Mouse (Mus musculus): ENCODE measurements at regions not wholly inside any gene's neighbourhood (a gene's known extent, or its start where the extent isn't known, plus 50 kb on each side); places are given as distances from the start of the nearest gene placed in this dataset.

- no peak overlapping the region for H3K4me2 ChIP-seq (ENCODE audit: low read depth, low read length)
- H3K9ac ChIP-seq (ENCODE audit: low read length), result no peak overlapping the region
- no peak overlapping the region for H3K27ac ChIP-seq (ENCODE audit: low read length)
- ATAC-seq (ENCODE audit: low read depth), result no peak
- H3K4me3 ChIP-seq (ENCODE audit: low read length), result no peak overlapping the region
- no peaks in the 10 kb centered on the region for H3K36me3 ChIP-seq (ENCODE audit: control insufficient read depth, insufficient read depth, low read length)
- H3K9me3 ChIP-seq (ENCODE audit: control insufficient read depth, low read length), result no peaks in the 10 kb centered on the region
- H3K27me3 ChIP-seq (ENCODE audit: control insufficient read depth, insufficient read depth, low read depth, low read length), result no peaks in the 10 kb centered on the region; the same call in 1 of the 2 replicates
- 90% methylated on average over 4 of the region's 4 CpGs for WGBS
- H3K4me1 ChIP-seq (replicated peaks; ENCODE audit: control insufficient read depth, insufficient read depth, low read length), result no peaks in the 10 kb centered on the region; the same call in 1 of the 2 replicates
Measured at GRCm38 (mm10) chr6:31192197-31192596, 206.3 kb upstream of the Mkln1 start.

DNA sequence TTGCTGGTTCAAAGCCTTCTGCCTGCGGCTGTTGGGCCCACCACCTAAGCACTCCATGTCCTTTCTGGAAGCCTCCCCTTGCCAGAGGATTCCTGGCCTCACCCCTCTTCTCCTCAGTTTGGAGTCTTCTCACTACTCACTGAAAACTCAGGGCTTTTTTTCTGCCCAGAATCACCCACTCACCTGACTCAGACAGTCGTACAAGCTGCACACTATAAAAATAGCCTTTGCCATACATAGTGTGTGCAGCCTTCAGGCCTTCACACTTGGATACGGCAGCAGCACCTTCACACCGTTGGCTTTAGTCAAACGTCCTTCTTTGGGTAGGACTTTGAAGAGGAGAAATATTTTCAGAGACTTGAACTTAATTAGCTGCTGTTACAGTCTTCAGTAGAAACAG is 205.3 kb upstream of the Mkln1 start:
- ATAC-seq (ENCODE audit: low read depth), result no peak
- WGBS, result 70% methylated on average over 5 of the region's 5 CpGs
- Histone ChIP-seq H3K27me3 (ENCODE audit: control insufficient read depth, insufficient read depth, low read depth, low read length) (no peaks in the 10 kb centered on the region; the same call in 1 of the 2 replicates), H3K27ac (ENCODE audit: low read length) (no peak overlapping the region), H3K4me1 (replicated peaks; ENCODE audit: control insufficient read depth, insufficient read depth, low read length) (no peaks in the 10 kb centered on the region; the same call in 1 of the 2 replicates), H3K9ac (ENCODE audit: low read length) (no peak overlapping the region), H3K4me2 (ENCODE audit: low read depth, low read length) (no peak overlapping the region), H3K4me3 (ENCODE audit: low read length) (no peak overlapping the region), H3K9me3 (ENCODE audit: control insufficient read depth, low read length) (no peaks in the 10 kb centered on the region), H3K36me3 (ENCODE audit: control insufficient read depth, insufficient read depth, low read length) (no peaks in the 10 kb centered on the region)

GRCm38 (mm10) chr6:31197631-31198338 is 200.8 kb upstream of the Mkln1 start:
- H3K36me3 ChIP-seq (ENCODE audit: control insufficient read depth, insufficient read depth, low read length), result no peaks in the 10 kb centered on the region
- WGBS, result 37% methylated on average over 4 of the region's 4 CpGs
- H3K4me1 ChIP-seq (replicated peaks; ENCODE audit: control insufficient read depth, insufficient read depth, low read length), result no peaks in the 10 kb centered on the region
- H3K4me2 ChIP-seq (ENCODE audit: low read depth, low read length), result no peak overlapping the region
- no peak overlapping the region for H3K9ac ChIP-seq (ENCODE audit: low read length)
- no peaks in the 10 kb centered on the region for H3K9me3 ChIP-seq (ENCODE audit: control insufficient read depth, low read length)
- H3K4me3 ChIP-seq (ENCODE audit: low read length), result no peak overlapping the region
- H3K27ac ChIP-seq (ENCODE audit: low read length), result no peak overlapping the region
- ATAC-seq (ENCODE audit: low read depth), result no peak
- no peaks in the 10 kb centered on the region; the same call in 1 of the 2 replicates for H3K27me3 ChIP-seq (ENCODE audit: control insufficient read depth, insufficient read depth, low read depth, low read length)

DNA sequence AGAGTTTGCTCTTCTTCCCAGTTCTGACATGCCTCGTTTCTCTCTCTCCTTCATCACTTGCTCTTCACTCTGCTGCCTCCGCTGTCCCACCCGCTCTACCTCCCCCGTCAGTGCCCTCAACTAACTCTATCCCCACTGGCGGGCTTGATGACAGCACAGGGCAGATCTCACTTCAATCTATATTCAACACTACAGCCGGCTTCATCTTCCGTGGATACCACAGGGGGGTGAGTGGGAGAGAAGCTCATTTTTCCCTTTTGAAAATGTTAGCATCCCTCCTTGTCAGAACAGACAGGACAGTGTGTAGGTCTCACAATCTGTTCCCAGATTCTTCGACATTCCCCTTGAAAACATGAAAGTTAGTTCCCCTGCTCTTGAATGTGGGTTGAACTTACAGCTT is 200.2 kb upstream of the Mkln1 start:
- H3K4me3 ChIP-seq (ENCODE audit: low read length), result no peak overlapping the region
- no peak overlapping the region for H3K9ac ChIP-seq (ENCODE audit: low read length)
- H3K4me1 ChIP-seq (replicated peaks; ENCODE audit: control insufficient read depth, insufficient read depth, low read length), result no peaks in the 10 kb centered on the region
- H3K27me3 ChIP-seq (ENCODE audit: control insufficient read depth, insufficient read depth, low read depth, low read length), result no peaks in the 10 kb centered on the region; the same call in 1 of the 2 replicates
- no peaks in the 10 kb centered on the region for H3K36me3 ChIP-seq (ENCODE audit: control insufficient read depth, insufficient read depth, low read length)
- H3K9me3 ChIP-seq (ENCODE audit: control insufficient read depth, low read length), result no peaks in the 10 kb centered on the region
- no peak for ATAC-seq (ENCODE audit: low read depth)
- 64% methylated on average over 8 of the region's 8 CpGs for WGBS
- H3K4me2 ChIP-seq (ENCODE audit: low read depth, low read length), result no peak overlapping the region
- no peak overlapping the region for H3K27ac ChIP-seq (ENCODE audit: low read length)

DNA sequence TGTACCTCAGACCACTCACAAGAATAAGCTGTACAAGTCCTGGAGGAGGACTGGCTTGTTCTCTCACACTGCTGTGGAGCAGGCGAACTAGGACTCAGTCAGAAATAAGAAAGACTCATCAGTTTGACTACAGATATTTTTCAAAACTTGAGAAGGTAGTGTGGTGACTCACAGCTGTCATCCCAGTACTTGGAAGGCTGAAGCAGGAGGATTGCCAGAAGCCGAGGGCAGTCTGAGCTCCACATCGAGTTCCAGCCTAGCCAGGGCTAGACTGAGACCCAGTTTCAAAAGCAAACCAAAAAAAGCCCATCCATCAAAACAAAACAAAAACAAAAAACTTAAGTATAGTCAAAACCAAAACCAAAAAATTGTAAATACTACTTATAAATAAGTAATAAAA is 197.8 kb upstream of the Mkln1 start:
- H3K27ac ChIP-seq (ENCODE audit: low read length), result no peak overlapping the region
- H3K4me3 ChIP-seq (ENCODE audit: low read length), result no peak overlapping the region
- 76% methylated on average over 3 of the region's 3 CpGs for WGBS

DNA sequence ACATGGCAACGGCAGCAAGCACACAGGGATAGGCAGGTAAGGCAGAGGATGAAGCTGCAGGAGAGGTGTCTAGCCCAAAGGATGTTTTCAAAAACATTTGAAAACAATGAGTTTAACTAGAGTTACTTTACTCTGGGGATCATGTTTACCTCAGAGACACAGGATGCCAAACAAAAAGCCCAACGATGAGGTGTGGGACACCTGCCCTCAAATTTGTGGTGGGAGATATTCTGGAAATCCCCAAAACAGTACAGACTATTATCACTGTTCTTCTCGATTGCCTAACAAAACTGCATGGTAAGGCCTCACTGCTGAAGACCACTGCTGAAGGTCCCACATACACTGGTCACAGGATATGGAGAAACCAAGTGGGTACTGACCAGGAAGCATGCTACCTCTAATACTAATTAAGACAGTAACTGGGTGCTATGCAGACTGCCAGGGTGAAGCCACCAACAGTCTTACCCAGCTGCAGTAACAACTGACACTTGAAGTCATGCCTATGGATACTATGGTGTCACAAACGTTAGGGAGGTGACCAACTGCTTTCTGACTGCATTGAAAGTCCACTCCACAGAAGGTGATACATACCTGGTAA is 197.1 kb upstream of the Mkln1 start:
- 74% methylated on average over 4 of the region's 4 CpGs for WGBS
- Histone ChIP-seq H3K9ac (ENCODE audit: low read length) (no peak overlapping the region), H3K27me3 (ENCODE audit: control insufficient read depth, insufficient read depth, low read depth, low read length) (no peaks in the 10 kb centered on the region), H3K4me1 (replicated peaks; ENCODE audit: control insufficient read depth, insufficient read depth, low read length) (no peaks in the 10 kb centered on the region), H3K9me3 (ENCODE audit: control insufficient read depth, low read length) (no peaks in the 10 kb centered on the region), H3K4me2 (ENCODE audit: low read depth, low read length) (no peak overlapping the region), H3K4me3 (ENCODE audit: low read length) (no peak overlapping the region), H3K27ac (ENCODE audit: low read length) (no peak overlapping the region), H3K36me3 (ENCODE audit: control insufficient read depth, insufficient read depth, low read length) (no peaks in the 10 kb centered on the region)
- ATAC-seq (ENCODE audit: low read depth), result no peak

More for the DNA sequence above, 197.8 kb upstream of the Mkln1 start:
- H3K4me2 ChIP-seq (ENCODE audit: low read depth, low read length), result no peak overlapping the region
- H3K36me3 ChIP-seq (ENCODE audit: control insufficient read depth, insufficient read depth, low read length), result no peaks in the 10 kb centered on the region
- ATAC-seq (ENCODE audit: low read depth), result no peak
- no peaks in the 10 kb centered on the region for H3K4me1 ChIP-seq (replicated peaks; ENCODE audit: control insufficient read depth, insufficient read depth, low read length)
- no peak overlapping the region for H3K9ac ChIP-seq (ENCODE audit: low read length)
- H3K27me3 ChIP-seq (ENCODE audit: control insufficient read depth, insufficient read depth, low read depth, low read length), result no peaks in the 10 kb centered on the region; the same call in 1 of the 2 replicates
- no peaks in the 10 kb centered on the region for H3K9me3 ChIP-seq (ENCODE audit: control insufficient read depth, low read length)

- no peaks in the 10 kb centered on the region for H3K9me3 ChIP-seq (ENCODE audit: control insufficient read depth, low read length)
Measured at GRCm38 (mm10) chr6:31202594-31202993, 195.9 kb upstream of the Mkln1 start.

GRCm38 (mm10) chr6:31204434-31204833 is 194.1 kb upstream of the Mkln1 start:
- Histone ChIP-seq H3K4me1 (replicated peaks; ENCODE audit: control insufficient read depth, insufficient read depth, low read length) (no peaks in the 10 kb centered on the region), H3K9ac (ENCODE audit: low read length) (no peak overlapping the region), H3K9me3 (ENCODE audit: control insufficient read depth, low read length) (no peaks in the 10 kb centered on the region), H3K27ac (ENCODE audit: low read length) (no peak overlapping the region), H3K36me3 (ENCODE audit: control insufficient read depth, insufficient read depth, low read length) (no peaks in the 10 kb centered on the region), H3K4me3 (ENCODE audit: low read length) (no peak overlapping the region), H3K27me3 (ENCODE audit: control insufficient read depth, insufficient read depth, low read depth, low read length) (no peaks in the 10 kb centered on the region), H3K4me2 (ENCODE audit: low read depth, low read length) (no peak overlapping the region)
- ATAC-seq (ENCODE audit: low read depth), result no peak
- 86% methylated on average over 3 of the region's 3 CpGs for WGBS

More at GRCm38 (mm10) chr6:31202594-31202993, 195.9 kb upstream of the Mkln1 start:
- Histone ChIP-seq H3K4me3 (ENCODE audit: low read length) (no peak overlapping the region), H3K4me1 (replicated peaks; ENCODE audit: control insufficient read depth, insufficient read depth, low read length) (no peaks in the 10 kb centered on the region), H3K36me3 (ENCODE audit: control insufficient read depth, insufficient read depth, low read length) (no peaks in the 10 kb centered on the region), H3K4me2 (ENCODE audit: low read depth, low read length) (no peak overlapping the region), H3K27me3 (ENCODE audit: control insufficient read depth, insufficient read depth, low read depth, low read length) (no peaks in the 10 kb centered on the region), H3K27ac (ENCODE audit: low read length) (no peak overlapping the region), H3K9ac (ENCODE audit: low read length) (no peak overlapping the region)
- ATAC-seq (ENCODE audit: low read depth), result no peak

- H3K36me3 ChIP-seq (ENCODE audit: control insufficient read depth, insufficient read depth, low read length), result no peaks in the 10 kb centered on the region
- no peak overlapping the region for H3K27ac ChIP-seq (ENCODE audit: low read length)
- H3K4me2 ChIP-seq (ENCODE audit: low read depth, low read length), result no peak overlapping the region
- ATAC-seq (ENCODE audit: low read depth), result no peak
- no peaks in the 10 kb centered on the region for H3K27me3 ChIP-seq (ENCODE audit: control insufficient read depth, insufficient read depth, low read depth, low read length)
- H3K4me1 ChIP-seq (replicated peaks; ENCODE audit: control insufficient read depth, insufficient read depth, low read length), result no peaks in the 10 kb centered on the region
- H3K9me3 ChIP-seq (ENCODE audit: control insufficient read depth, low read length), result no peaks in the 10 kb centered on the region
- no peak overlapping the region for H3K9ac ChIP-seq (ENCODE audit: low read length)
- H3K4me3 ChIP-seq (ENCODE audit: low read length), result no peak overlapping the region
- 77% methylated on average over 4 of the region's 4 CpGs for WGBS
Measured at GRCm38 (mm10) chr6:31204839-31205238, 193.7 kb upstream of the Mkln1 start.

Data from lung, embryonic 16.5 days (tissue).